Mouse (Mus musculus): ENCODE results near the gene Nphp1.

DNA sequence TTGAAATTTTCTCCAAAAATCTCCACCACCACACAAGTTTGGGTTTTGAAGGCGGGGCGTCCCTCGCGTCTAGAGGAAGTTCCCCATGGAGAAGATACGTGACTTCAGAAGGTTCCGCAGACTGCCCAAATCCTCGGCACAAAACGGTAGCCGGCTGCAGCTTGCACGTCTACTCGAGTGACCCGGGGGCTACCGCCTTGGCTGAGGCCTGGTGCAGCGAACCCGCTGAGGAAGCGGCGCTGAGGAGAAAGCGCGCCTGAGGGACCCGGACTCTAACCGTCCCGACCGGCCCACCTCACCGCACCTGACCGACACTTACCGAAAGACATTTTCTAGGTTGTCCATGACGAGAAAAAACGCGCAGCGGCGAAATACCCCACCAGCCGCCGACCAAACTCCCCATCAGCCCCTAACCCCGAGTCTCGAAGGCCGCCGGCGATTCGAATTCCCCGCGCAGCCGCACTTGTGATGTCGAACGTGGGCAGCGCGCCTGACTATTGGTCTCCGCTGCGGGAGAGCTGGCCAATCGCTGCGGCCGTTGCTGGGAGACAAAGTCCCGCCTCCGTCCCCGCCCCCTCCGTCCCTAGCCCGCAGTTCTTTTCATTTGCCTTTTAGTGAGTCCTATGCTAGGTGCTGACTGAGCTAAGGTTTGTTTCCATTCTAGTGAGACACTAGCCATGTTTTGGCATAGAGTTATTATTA, 42.9 kb upstream of the Nphp1 start, which contains the start of gene Bub1:
- no peak for TF ChIP-seq MYOD1 (IDR thresholded peaks at IDR 0.05; ENCODE audit: control insufficient read depth in 1 of 3, insufficient read length in 2 of 3, low read depth in 2 of 3)
- no peak for TF ChIP-seq POLR2AphosphoS2 (IDR thresholded peaks at IDR 0.05; ENCODE audit: insufficient read length, low read depth)
- TF ChIP-seq POLR2A (IDR thresholded peaks at IDR 0.05; ENCODE audit: insufficient read length, low read depth), result peak; percentile 38
- no peak for TF ChIP-seq TCF12 (IDR thresholded peaks at IDR 0.05; ENCODE audit: insufficient read depth, poor library complexity, severe bottlenecking)
- TF ChIP-seq MAX (IDR thresholded peaks at IDR 0.05; ENCODE audit: low read depth), result no peak
- TF ChIP-seq USF1 (IDR thresholded peaks at IDR 0.05; ENCODE audit: low read depth), result peak; percentile 34
- peak; percentile 100 for TF ChIP-seq E2F4 (IDR thresholded peaks at IDR 0.05; ENCODE audit: insufficient read depth)
- TF ChIP-seq MYOG (IDR thresholded peaks at IDR 0.05; ENCODE audit: control insufficient read depth in 1 of 3, insufficient read depth in 1 of 3, insufficient read length in 2 of 3, low read depth in 2 of 3), result no peak

Measured in myocyte (in vitro differentiated cells).